Mouse (Mus musculus): ENCODE measurements around the gene Spata13.

The Spata13 gene

DNA sequence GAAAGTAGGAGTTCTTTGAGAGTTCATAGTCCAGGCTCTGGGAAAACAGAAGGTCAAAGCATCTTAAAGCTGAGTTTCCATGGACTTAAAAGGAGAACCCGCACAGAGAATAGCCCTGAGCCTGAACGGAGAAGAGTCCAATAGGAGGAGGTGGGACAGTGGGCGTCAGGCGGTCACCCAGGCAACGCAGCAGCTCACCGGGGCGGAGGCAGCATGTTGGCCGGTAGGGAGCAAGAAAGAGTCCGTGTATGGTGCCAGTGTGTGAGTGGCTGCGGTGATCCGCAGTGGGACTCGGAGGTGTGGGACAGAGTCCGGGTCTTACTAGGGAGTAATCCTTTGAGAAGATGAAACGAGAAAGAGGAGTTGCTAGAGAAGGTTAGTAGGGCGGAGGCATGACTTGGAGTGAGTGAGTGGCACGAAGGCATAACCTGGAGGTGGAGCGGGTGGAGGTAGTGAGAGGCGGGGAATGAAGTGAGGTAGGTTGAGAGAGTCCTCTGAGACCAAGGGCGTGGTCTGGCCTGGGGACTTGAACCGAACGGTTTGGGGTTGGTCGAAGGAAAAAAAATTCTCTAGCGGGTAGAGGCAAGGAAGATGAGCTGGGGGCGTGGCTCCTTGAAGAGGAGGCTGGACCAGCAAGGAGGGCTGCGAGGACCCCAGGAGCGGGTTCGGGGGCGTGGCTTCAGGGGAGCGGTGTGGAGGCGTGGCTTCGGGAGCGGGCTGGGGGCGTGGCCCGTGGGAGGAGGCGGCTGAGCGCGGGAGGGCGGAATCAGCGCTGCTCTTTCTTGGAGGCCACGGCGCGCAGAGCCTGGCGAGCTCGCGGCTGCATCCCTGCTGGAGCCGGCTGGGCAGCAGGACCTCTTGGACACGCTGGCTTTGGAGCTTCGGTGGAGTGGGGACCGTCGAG lies at the start of gene Spata13:
Gene Spata13, plus strand, starts transcription at position 41 of the 904 bp plus-strand sequence.
- DNase-seq (ENCODE audit: low read depth, low spot score): peak; percentile 74

DNA sequence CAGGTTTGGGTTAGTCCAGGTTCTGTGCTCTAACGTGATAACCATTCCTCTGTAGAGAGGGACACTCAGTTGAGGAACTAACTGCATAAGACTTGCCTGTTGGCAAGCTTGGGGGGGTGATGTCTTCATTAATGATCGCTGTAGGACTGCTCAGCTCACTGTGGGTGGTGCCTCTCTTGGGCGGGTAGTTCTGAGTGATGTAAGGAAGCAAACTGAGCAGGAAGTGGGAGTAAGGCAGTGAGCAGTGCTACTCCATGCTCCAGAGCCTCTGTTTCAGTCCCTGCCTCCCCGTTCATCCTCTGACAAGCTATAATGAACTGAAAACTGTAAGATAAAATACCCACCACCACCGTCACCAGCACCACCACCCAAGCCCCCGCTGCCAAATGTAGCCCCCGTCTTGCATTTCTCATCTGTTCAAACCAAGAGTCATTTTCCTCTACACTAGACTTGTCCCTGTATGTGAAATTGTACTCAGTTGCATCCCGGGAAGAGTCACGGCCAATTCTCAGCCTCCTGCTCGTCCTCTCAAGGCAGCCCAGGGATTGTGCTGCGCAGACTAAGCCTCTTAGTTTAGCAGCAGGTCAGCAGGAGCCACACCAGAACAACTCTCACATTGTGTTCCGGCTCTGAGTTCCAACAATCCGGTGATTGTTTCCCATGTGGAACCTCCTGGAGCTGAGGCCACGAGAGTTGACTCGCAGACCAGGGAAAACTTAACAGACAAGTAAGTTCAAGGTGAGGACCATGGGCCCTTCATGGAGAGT lies 46.9 kb upstream of the Spata13 start:
- peak; percentile 14 for DNase-seq (ENCODE audit: low read depth, low spot score)

DNA sequence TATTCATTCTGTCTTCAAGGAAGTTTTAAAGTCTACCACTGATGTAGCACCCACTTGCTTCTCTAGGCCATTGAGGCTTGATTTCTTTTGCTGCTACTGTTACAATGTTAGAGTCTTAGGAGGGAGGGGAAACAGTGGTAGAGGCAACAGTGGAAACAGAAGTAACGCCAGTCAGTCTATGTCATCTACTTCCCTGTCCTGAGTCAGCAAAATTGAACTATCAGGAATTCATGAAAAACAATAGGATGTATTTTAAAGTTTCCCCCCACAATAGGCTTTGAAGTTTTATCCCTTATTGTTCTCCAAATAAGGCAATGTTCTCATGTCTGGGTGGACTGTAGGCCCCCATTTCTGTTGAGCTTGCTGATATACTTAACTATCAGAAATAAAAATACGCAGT lies 44.8 kb upstream of the Spata13 start:
- no peak for DNase-seq (ENCODE audit: low read depth, low spot score)

DNA sequence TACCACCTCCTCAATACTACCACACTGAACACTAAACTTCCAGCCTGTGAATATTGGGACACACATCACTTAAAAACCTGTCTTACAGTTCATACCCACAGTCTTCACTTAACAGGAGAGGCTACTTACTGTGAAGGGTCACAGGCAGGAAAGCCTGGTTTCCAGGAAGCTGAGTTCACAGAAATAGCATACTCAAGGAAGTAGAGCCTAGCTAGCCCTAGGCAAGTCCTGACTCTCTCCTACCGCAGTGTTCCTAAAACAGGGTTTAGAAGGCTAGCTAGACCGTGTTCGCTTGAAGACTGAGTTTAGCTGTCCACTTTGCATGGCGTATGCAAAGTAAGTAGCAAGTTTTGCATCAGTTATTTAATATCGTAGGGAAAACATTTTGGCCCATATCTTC lies 41.5 kb upstream of the Spata13 start:
- no peak for DNase-seq (ENCODE audit: low read depth, low spot score)

DNA sequence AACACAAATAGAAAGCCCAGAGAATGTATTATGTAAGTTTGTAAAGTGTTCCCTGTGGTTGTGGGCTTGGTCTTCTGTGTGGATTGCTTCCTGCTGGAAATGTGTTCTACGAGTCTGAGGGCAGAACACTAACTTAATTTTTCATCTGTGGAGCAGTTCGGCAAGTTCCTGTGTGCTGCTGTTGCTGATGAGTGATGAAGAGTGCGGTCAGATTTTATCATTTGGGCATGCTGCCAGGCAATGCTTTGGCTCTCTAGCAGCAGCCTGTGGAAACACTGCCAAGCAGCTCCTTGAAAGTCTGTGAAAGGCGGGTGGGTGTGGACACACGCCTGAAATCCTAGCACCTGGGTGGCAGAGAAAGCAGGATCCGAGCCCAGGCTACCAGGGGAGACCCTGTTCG lies 41.0 kb upstream of the Spata13 start:
- DNase-seq (ENCODE audit: low read depth, low spot score): no peak

DNA sequence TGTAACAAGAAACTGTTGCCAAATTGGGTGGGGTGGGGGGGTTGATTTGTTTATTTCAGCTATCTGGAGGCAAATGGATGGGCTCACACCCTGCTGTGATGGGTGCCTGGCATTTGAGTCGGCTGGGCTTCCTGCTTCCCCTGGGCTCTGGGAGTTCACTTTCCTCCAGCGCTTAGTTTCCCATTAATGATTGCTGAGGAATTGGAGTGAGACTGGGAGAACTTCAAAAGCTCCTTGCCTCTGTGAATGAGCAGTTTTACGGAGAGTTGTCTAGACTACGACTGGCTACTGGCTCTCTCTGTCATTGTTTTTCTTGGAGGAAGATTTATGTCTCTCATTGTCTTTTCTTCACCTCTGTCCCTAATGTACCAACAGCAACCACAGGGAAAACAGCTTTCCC lies 36.2 kb upstream of the Spata13 start:
- no peak for DNase-seq (ENCODE audit: low read depth, low spot score)

DNA sequence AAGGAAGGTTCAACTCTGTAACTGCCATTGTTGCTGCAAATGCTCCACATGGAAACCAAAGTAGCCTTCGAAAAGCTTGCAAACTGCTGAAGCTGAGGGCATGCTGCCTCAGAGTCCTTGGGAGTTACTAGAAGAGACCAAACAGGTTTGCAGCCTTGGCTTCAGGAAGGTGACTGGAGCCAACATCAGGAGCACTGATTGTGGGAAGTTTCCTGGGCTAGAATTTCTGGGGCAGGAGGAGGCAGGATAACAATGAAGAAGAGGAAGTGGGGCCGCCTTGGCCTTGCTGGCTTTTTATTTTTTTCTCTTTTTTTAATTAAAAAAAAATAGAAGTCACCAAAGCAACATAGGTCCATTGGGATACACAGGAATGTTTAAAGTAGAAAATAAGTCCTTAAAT lies 34.8 kb upstream of the Spata13 start:
- no peak for DNase-seq (ENCODE audit: low read depth, low spot score)

DNA sequence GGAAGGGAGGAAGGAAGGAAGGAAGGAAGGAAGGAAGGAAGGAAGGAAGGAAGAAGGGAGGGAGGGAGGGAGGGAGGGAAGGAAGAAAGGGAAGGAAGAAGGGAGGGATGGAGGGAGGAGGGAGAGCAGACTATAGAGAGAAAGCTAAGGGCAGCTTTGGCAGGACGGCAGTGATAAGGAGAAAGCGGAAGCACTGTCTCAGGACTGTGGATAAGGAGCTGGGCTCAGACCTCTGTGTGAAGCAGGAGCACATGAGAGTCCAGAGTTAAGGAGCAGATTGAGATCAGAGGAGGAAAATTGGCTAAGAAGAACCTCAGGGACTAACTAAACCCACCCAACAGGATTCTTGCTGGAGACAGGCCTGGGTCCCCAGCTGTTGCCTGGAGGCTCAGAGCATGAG lies 28.2 kb upstream of the Spata13 start:
- no peak for DNase-seq (ENCODE audit: low read depth, low spot score)

DNA sequence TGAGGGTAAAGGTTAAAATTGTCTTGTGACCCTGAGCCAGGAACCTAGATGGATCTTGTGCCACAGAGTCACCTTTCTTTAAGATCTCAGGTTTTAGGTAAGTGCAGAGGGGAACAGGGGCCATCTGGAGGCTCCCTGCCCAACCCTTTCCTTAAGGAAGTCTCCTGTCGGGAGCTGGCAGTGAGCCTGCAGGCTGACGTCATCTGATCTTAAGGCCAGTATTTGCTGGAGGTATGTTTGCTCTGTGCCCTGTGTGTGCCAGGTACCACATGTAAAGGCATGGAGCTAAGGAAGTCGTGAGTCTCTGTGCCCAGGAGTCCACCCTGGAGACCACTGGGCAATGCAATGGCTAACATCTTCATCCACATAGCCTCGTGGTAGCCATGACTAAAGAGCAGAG lies 27.6 kb upstream of the Spata13 start:
- DNase-seq (ENCODE audit: low read depth, low spot score): no peak

DNA sequence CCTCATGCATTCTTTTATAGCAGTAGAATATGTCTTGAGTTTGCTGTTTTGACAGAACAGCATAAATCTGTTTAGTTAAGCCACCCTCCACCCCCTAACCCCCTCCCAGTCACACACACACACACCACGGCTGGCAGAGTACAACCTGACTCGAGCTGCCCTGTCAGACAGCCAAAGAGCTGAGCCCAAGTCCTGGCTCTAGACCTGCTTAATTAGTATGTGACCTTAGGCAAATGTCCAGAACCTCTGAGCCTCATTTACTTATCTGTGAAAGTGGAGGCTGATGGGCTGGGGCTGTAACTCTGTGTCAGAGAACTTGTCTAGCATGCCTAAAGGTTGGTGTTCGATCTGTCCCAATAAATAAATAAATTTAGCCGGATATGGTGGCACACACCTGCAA lies 26.1 kb upstream of the Spata13 start:
- no peak for DNase-seq (ENCODE audit: low read depth, low spot score)

DNA sequence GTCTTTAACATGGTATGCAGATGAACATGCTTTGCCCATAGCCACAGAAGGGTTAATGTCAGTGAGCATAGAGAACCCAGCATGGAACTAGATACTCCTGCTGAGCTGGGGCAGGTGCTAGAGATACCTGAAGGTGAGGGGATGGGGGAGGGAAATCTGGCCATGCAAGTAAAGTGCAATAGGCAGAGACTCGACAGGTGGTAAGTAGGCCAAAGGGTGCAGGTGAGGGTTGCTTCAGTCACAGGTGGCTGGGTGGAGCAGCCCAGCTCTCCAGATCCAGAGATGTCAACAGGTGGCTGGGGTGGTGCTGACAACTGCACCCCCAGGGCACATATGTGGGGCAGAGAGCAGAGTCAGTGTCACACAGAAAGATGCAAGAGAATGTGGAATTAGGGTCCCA lies 24.6 kb upstream of the Spata13 start:
- no peak for DNase-seq (ENCODE audit: low read depth, low spot score)

DNA sequence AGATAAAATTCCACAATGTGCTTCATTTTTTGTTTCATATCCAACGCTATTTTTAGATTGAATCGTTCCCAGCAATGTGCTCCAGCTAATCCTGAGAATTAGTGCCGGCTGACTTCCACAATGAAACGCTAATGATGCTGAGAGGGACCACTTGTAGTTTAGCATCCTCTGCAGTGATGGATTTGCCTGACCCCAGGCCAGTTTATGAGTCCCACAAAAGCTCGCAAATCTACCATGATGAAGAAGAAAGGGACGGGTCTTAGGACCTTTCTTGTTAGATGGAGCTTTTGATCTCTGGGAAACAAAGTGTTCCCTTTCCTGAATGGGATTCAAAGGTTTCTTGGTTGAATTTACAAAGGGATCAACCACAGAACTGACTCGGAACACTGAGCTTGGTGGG lies 21.1 kb upstream of the Spata13 start:
- DNase-seq (ENCODE audit: low read depth, low spot score): no peak

DNA sequence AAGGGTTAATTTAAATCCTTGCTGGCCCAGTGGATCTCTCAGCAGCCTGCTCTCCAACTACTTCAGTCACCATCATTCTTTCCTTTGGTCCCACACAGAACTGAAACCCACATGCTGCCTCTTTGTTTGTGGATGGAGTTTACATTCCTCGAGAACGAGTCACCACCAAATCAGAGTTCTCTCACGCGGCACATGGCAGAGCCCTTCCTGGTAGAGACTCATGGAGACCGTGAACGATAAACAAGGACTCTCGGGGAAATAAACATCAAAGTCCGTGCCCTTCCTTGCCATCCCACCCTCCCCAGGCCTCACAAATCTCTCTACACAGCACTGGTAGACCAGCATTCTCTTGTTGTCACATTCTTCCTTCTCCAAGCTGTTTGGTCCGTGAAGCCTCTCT lies 12.7 kb upstream of the Spata13 start:
- no peak for DNase-seq (ENCODE audit: low read depth, low spot score)

DNA sequence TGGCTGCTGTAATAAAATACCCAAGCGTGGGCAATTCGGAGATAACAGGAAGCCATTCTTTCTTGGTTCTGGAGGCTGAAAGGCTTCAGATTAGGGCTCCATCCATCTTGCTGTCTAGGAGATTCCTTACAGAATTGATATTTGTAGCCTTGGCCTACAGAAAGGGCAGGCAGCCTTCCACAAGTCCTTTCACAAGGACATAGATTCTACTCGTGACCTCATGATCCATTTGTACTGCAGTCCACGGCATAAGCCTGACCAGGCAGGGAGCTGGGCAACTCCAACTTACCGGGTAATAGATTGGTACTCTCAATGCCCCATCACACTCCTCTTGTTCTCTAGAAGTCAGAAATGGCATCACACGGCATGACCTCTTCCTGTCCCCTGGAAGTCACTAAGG lies 8.3 kb upstream of the Spata13 start:
- DNase-seq (ENCODE audit: low read depth, low spot score): no peak

DNA sequence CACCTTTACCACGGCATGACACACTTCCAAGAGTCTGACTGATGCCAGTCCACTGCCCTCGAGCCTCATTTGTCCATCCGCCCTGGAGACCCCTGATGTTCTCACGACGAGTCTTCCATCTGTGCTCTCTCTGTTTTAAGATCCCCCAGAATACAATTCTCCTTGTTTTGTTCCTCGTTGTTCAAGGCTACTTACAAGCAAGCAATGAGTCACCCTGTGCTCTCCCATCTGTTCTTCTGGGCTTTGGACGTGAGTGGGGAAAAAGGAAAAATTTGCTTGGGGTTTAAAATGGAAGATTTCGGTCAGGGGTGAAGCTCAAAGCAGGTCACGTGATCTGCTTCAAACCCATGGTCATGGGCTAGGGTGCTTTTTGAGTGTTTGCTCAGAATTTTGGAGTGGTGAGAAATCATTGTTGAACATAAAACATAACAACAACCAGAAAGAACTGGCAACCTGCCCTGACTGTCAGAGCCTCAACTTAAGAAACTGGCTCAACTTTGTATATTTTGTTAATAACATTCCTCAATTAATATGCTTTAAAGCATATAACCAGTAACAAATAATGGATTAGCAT lies 3.8 kb upstream of the Spata13 start:
- DNase-seq (ENCODE audit: low read depth, low spot score): no peak

DNA sequence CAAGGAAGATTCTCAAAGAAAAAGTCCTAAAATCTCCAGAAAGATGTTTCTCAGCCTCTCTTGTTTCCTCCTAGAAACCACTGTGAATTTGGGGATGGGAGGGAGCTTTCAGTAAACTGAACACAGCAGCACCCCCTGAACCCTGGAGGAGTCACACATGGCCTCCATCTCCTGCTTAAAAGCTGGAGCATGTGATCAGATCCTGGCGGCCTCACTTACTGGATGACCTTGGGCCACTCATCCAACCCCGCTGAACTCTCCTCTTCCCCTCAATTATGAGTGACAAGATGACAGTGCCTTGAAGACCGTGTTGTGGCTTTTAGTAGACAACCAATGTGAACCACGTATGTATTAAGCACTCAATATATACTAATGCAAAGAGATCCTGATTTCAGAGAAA lies 2.8 kb upstream of the Spata13 start:
- DNase-seq (ENCODE audit: low read depth, low spot score): no peak

DNA sequence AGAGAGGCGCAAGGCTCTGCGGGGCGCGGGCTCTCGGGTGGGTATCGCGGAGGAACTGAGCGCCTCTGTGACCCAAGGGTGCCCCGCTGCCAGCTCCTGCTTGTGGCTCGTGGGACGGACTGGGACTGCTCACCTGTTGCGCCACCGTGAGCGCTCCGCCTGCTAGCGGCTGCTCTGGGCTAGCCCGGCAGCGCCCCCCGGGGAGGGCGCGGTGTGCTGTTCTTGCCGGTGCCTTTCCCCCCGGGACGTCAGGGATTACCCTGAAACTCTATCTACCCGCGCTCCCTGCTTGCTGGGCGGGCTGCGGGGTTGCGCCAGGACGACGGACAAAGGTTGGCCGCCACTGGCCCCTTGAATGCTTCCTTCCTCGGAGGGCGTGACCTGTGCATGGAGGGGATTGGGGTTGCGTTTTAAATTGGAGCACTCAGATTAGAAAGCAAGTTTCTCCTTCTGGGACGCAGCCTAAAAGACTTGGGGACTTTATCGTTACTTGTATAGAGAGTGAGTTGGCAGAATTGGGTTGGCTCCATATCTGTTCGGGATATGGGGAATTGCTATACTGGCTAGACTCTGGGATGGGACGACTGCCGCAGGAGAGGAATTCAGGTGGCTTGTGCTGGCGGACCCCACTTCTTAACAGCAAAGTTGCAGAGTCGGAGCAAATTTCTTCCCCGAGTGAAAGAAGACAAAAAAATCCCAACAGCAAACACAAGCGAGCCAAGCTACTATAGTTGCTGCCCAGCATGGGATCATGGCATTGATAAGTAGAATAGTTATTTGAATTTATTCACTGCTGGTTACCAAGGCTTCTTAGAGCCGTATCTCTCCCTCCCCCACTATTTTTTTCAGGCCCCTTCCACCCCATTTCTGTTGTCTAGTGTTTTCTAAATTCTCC lies 1.3 kb downstream of the Spata13 start:
- peak; percentile 30 for DNase-seq (ENCODE audit: low read depth, low spot score)

DNA sequence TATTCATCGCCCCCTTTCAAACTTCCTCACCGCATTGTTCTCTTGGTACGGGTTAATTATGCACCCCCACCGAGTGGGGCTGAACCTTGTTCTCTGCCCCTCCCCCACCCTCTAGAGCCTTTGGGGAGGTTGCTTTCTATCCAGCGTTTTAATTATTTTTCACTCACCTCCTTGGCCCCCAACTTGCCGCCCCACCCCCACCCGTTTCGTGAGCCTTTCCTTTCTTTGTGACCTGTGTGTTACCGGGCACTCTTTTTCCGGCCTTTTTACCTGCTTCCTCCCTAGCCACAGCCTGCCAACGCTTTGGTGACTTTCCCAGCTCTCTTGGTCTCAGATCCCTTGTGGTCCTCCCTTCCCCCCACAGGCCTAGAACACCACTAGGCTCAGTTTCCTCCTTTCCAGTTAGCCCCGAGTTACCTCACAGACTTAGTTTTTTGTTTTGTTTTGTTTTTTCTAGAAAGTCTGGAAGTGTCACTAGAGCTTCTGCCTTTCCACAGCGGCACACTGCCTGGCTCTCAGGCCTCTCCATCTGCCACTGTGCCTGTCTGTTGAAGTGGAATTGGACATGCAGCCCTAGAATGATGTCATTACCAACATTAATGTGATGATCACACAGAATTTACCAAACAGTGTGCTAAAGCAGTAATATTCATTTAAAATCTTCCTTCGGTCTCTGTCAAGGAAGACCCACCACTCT lies 2.3 kb downstream of the Spata13 start:
- no peak for DNase-seq (ENCODE audit: low read depth, low spot score)

DNA sequence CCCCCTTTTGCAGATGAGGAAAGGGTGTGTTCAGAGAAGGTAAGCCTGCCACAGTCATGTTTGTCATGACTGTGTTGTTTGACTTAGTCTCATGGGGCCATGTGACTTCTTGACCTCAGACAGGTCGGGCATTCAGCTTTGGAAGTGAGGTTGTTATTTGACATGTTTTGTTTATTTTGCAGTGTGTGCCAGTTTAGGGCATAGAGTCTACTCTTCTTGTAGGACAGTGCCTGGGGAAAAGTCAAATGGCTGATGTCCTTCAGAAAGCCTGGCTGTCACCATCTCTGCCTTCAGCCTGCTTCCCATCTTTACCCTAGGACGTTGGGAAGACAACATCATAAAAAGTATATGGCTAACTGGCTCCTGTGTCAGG lies 2.8 kb downstream of the Spata13 start:
- no peak for DNase-seq (ENCODE audit: low read depth, low spot score)

DNA sequence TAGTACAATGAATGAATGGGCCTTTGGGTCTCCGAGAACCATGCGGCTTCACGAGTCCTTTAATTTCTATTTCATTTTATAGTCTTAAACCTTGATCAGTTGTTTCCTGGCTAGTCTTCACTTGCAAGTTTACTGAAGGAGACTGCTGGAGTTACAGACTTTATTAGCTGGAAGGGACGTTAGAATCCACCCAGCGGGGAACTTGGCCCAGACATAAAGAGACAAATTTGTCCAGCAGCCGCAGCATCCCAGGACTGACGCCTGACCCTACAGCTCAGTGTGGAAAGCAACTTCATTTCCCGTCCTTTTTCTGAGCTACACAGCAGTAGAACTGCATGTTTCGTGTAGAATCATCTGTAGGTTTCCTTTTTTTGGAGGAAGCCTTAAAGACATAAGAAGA lies 3.2 kb downstream of the Spata13 start:
- no peak for DNase-seq (ENCODE audit: low read depth, low spot score)

DNA sequence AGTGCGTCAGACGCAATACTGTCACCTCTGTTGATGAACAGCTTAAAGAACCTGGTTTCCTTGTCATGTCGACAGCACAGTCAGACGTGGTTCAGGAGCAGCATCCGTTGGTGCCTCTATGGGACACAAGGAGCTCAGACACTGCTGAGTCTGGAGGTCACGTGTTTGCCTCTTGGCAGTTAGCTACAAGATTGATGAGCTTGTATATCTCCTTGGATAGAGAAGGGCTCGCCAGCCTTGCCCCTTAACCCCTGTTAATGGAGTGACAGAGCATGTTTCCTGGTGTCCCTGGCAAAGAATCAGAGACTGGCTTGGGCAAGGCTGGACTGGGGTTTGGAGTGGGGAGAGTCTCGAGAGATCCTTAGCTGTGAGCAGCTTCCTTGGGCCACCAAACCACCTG lies 4.4 kb downstream of the Spata13 start:
- DNase-seq (ENCODE audit: low read depth, low spot score): no peak
